In genomic region chr17:15060356-15060755, GRCm38 (mm10) we compare ENCODE assay signal across 26 mouse cellular contexts. TPM values are rescaled to one million over a fixed set of nuclear protein-coding genes. Genes with fewer than 3 reads are reported as not detected.
"Had no signal": no experiment of that assay in that cellular context is flagged by ENCODE, and none has a peak within 500 bp of the region (broad histone marks: within the 10 kb centered on the region; RNA-seq: fewer than 3 reads in every experiment).

No protein-coding gene starts in this region.

- H3K9ac ChIP-seq: heart, embryonic 12.5 days; hindbrain, embryonic 12.5 days; hindbrain, embryonic 14.5 days; intestine, embryonic 15.5 days; limb, embryonic 12.5 days had no signal

- H3K4me2 ChIP-seq: heart, embryonic 12.5 days; hindbrain, embryonic 12.5 days; hindbrain, embryonic 14.5 days; intestine, embryonic 15.5 days; limb, embryonic 12.5 days had no signal

- H3K4me3 ChIP-seq: heart, adult 2 months; heart, embryonic 12.5 days; hindbrain, embryonic 10.5 days; hindbrain, embryonic 12.5 days; intestine, embryonic 15.5 days; layer of hippocampus, adult 2 months; left cerebral cortex, adult 2 months; limb, embryonic 10.5 days; limb, embryonic 12.5 days had no signal

- ATAC-seq: forebrain, embryonic 16.5 days; hindbrain, embryonic 16.5 days; inflammation-experienced regulatory T-cells, adult 6 months; intestine, embryonic 15.5 days; intestine, postnatal 0 days had no signal

- H3K9me3 ChIP-seq: heart, embryonic 12.5 days; hindbrain, embryonic 10.5 days; hindbrain, embryonic 12.5 days; intestine, embryonic 15.5 days; limb, embryonic 10.5 days; limb, embryonic 12.5 days had no signal

- DNase-seq: gastrocnemius, postnatal 25 days; heart, adult 2 months; heart, postnatal 10 days; heart, postnatal 4 days; kidney, adult 18-20 months; kidney, adult 8-10 months; kidney, postnatal 10 days; kidney, postnatal 25 days; kidney, postnatal 4 days had no signal

- H3K27me3 ChIP-seq: hindbrain, embryonic 12.5 days; intestine, embryonic 15.5 days; limb, embryonic 12.5 days had no signal

- H3K27ac ChIP-seq: heart, adult 2 months; hindbrain, embryonic 10.5 days; hindbrain, embryonic 12.5 days; hindbrain, embryonic 14.5 days; intestine, embryonic 15.5 days; layer of hippocampus, adult 2 months; left cerebral cortex, adult 2 months; limb, embryonic 10.5 days; limb, embryonic 12.5 days had no signal

- H3K4me1 ChIP-seq: hindbrain, embryonic 12.5 days; intestine, embryonic 15.5 days; limb, embryonic 10.5 days; limb, embryonic 12.5 days had no signal

RNA-seq across cellular contexts. Expression of gene Tcte3, which starts 19.1 kb away (rescaled TPM):
- polyA plus RNA-seq: forebrain, embryonic 16.5 days; heart, adult 2 months; heart, embryonic 16.5 days; hindbrain, embryonic 12.5 days; hindbrain, embryonic 14.5 days; kidney, embryonic 14.5 days; limb, embryonic 10.5 days; limb, embryonic 14.5 days; liver, adult 2 months had no signal
